Mouse (Mus musculus) kidney, postnatal 0 days (tissue): Measurements from ENCODE around the gene Efna4. TPM values are rescaled to one million over a fixed set of nuclear protein-coding genes. Genes with fewer than 3 reads are reported as not detected.

ENCODE experiments used
- ATAC-seq: fragments of 200-750 bp; cut with Nextera tagmentation; replicated peaks from 2 replicates; pipeline ENCODE4 v1.8.0; 2017; ENCODE audit warnings: low read depth, moderate number of reproducible peaks, moderate TSS enrichment, moderate library complexity; ENCODE audit not compliant: low FRiP score
- DNase-seq: peaks from one replicate; pipeline ENCODE4 v3.0.0-alpha.2; 2016; ENCODE audit warnings: low spot score
- H3K27ac ChIP-seq: fragments of 300-500 bp; sonication (generic); 2 replicates; pipeline ENCODE4 v1.5.1; 2014; ENCODE audit warnings: mild to moderate bottlenecking
- H3K27me3 ChIP-seq: fragments of 300-500 bp; sonication (generic); 2 replicates; pipeline ENCODE4 v1.6.1; 2014; ENCODE audit warnings: low read length, mixed read lengths; ENCODE audit not compliant: insufficient read depth
- H3K36me3 ChIP-seq: fragments of 300-500 bp; sonication (generic); 2 replicates; pipeline ENCODE4 v1.6.1; 2014; ENCODE audit warnings: low read length, mixed read lengths; ENCODE audit not compliant: insufficient read depth
- H3K4me1 ChIP-seq: fragments of 300-500 bp; sonication (generic); replicated peaks from 2 replicates; pipeline ENCODE4 v1.6.1; 2014; ENCODE audit warnings: antibody characterized with exemption, low read length, mixed read lengths; ENCODE audit not compliant: insufficient read depth
- H3K4me2 ChIP-seq: fragments of 300-500 bp; sonication (generic); 2 replicates; pipeline ENCODE4 v1.6.1; 2014; ENCODE audit warnings: mild to moderate bottlenecking, low read length, moderate library complexity, mixed read lengths
- H3K4me3 ChIP-seq: fragments of 300-500 bp; sonication (generic); replicated peaks from 2 replicates; pipeline ENCODE4 v1.5.1; 2014; ENCODE audit warnings: low read depth, low read length
- H3K9ac ChIP-seq: fragments of 300-500 bp; sonication (generic); 2 replicates; pipeline ENCODE4 v1.6.1; 2014; ENCODE audit warnings: low read depth, low read length
- H3K9me3 ChIP-seq: fragments of 300-500 bp; sonication (generic); replicated peaks from 2 replicates; pipeline ENCODE4 v1.6.1; 2016; ENCODE audit warnings: low read length, inconsistent platforms, mixed read lengths
- CTCF ChIP-seq: IDR thresholded peaks from 2 replicates; pipeline ENCODE4 v1.5.1; 2016; ENCODE audit warnings: antibody characterized with exemption, low read depth, mild to moderate bottlenecking, moderate library complexity
- WGBS: fragments of 180-500 bp; shearing (Covaris S2); extraction: QIAGEN DNeasy Blood & Tissue Kit; methylation state at CpG from one replicate; pipeline ENCODE4 v1.1.7; 2014; 5-methylcytosine and 5-hydroxymethylcytosine counted together
- polyA plus RNA-seq: library from polyadenylated mRNA; unstranded; fragments of >200 nt; fragmentation: Nextera tagmentation; extraction: Ambion mirVana; gene quantifications from 2 replicates; pipeline ENCODE4 v1.2.1, GENCODE M21; 2015

The Efna4 gene
- polyA plus RNA-seq, 1 experiment from 2014 or later: 24.4 TPM

GRCm38 (mm10) chr3:89296761-89297396 is 40.9 kb downstream of the Efna4 start:
- Histone ChIP-seq H3K4me1 (no peaks in the 10 kb centered on the region), H3K4me2 (no peak overlapping the region), H3K27me3 (no peaks in the 10 kb centered on the region), H3K9ac (no peak overlapping the region), H3K9me3 (no peaks in the 10 kb centered on the region), H3K27ac (no peak overlapping the region), H3K36me3 (no peaks in the 10 kb centered on the region), H3K4me3 (no peak overlapping the region)
- no peak for DNase-seq
- WGBS: 81% methylated on average over 11 of the region's 11 CpGs
- no peak for ATAC-seq
- TF ChIP-seq CTCF: no peak

GRCm38 (mm10) chr3:89295685-89296230 is 42.1 kb downstream of the Efna4 start:
- no peaks in the 10 kb centered on the region for H3K27me3 ChIP-seq
- H3K4me3 ChIP-seq: no peak overlapping the region
- WGBS: 76% methylated on average over 8 of the region's 8 CpGs
- ATAC-seq: no peak
- H3K27ac ChIP-seq: no peak overlapping the region
- H3K4me1 ChIP-seq: no peaks in the 10 kb centered on the region
- no peaks in the 10 kb centered on the region for H3K9me3 ChIP-seq
- no peaks in the 10 kb centered on the region for H3K36me3 ChIP-seq
- DNase-seq: no peak
- no peak overlapping the region for H3K4me2 ChIP-seq
- H3K9ac ChIP-seq: no peak overlapping the region
- no peak for TF ChIP-seq CTCF

- ATAC-seq: peak; percentile 30
- no peak for DNase-seq
- Histone ChIP-seq H3K27ac (no peak overlapping the region), H3K27me3 (no peaks in the 10 kb centered on the region), H3K4me3 (no peak overlapping the region), H3K9ac (no peak overlapping the region), H3K4me2 (no peak overlapping the region), H3K4me1 (no peaks in the 10 kb centered on the region), H3K9me3 (no peaks in the 10 kb centered on the region), H3K36me3 (no peaks in the 10 kb centered on the region)
- no peak for TF ChIP-seq CTCF
- 75% methylated on average over 5 of the region's 5 CpGs for WGBS
Measured at GRCm38 (mm10) chr3:89294195-89294594, 43.6 kb downstream of the Efna4 start.

GRCm38 (mm10) chr3:89293247-89293918 is 44.4 kb downstream of the Efna4 start:
- Histone ChIP-seq H3K9ac (no peak overlapping the region), H3K9me3 (no peaks in the 10 kb centered on the region), H3K4me1 (peaks cover 4% of the 10 kb centered on the region; the same call in 1 of the 2 replicates), H3K27me3 (no peaks in the 10 kb centered on the region), H3K4me3 (no peak overlapping the region), H3K27ac (no peak overlapping the region), H3K4me2 (no peak overlapping the region), H3K36me3 (no peaks in the 10 kb centered on the region)
- DNase-seq: no peak
- ATAC-seq: peak; percentile 52; the same call in 1 of the 2 replicates
- 87% methylated on average over 11 of the region's 11 CpGs for WGBS
- no peak for TF ChIP-seq CTCF

DNA sequence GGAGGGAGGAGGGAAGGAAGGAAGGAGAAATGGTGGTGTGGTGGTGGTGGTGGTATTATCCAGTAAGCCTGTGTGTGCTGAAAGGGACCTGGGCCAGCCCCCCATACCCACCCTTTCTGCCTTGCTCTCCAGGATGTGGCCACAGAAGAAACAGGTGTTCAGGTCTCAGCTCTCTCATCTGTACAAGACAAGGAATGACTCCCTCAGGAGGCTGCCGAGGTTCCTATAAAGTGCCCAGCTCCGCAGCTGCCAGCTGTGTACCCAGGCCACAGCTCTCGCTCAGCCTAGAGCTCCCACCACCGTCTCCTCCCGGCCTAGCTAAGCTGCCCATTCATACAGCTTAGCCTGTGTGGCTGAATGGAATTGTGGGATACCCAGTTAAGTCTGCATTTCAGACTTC is 45.5 kb downstream of the Efna4 start:
- Histone ChIP-seq H3K36me3 (no peaks in the 10 kb centered on the region), H3K9me3 (no peaks in the 10 kb centered on the region), H3K27me3 (no peaks in the 10 kb centered on the region), H3K9ac (no peak overlapping the region), H3K4me1 (peaks cover 8% of the 10 kb centered on the region; the same call in 1 of the 2 replicates), H3K4me3 (no peak overlapping the region), H3K27ac (no peak overlapping the region), H3K4me2 (no peak overlapping the region)
- 73% methylated on average over 5 of the region's 5 CpGs for WGBS
- ATAC-seq (no peak), DNase-seq (no peak)
- no peak for TF ChIP-seq CTCF

DNA sequence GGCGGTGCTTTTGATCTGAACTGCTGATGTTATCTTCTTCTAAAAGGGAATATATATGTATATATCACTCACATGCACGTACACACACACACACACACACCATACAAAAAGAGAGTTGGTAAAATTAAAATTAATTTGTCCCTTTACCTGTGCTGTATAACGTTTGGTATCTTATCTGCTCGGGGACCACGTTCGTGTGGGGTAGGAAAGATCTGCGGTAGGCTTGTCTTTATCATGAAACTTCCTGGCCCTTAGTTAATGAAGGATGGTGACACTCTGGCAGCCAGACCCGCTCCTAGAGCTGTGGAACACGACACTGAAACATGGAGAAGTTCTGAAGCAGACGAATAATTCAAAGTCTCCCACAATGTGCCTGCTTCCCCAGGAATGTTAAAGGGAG is 46.0 kb downstream of the Efna4 start:
- no peak overlapping the region for H3K27ac ChIP-seq
- DNase-seq (no peak), ATAC-seq (no peak)
- no peaks in the 10 kb centered on the region for H3K36me3 ChIP-seq
- H3K4me2 ChIP-seq: no peak overlapping the region
- H3K4me1 ChIP-seq: peaks cover 8% of the 10 kb centered on the region; the same call in 1 of the 2 replicates
- TF ChIP-seq CTCF: no peak
- no peak overlapping the region for H3K4me3 ChIP-seq
- no peak overlapping the region for H3K9ac ChIP-seq
- H3K27me3 ChIP-seq: no peaks in the 10 kb centered on the region
- H3K9me3 ChIP-seq: no peaks in the 10 kb centered on the region
- WGBS: 45% methylated on average over 10 of the region's 10 CpGs
